Mouse (Mus musculus): ENCODE measurements around the gene Ddx55.

Gene Ddx55

DNA sequence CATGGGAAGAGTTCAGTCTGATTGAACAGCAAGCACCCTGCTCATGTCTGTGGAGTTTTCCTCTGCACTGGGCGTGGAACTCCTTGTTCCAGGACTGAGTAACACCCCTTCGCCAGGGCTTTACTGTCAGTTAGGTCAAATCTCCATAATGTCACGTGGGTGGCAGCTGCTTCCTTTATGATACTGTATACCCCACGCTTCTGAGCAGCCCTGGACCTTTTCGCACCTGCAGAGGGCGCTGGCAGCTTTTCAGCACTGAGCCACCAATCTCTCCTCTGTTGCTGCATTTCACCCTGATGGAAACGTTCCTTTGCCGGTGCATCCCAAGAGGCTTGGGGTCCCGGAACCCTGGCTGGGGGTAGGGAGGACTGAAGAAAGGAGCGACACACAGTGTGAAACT lies 58.3 kb downstream of the Ddx55 start:
- in situ Hi-C loops (cut with MboI), result no loop called here

GRCm38 (mm10) chr5:124614709-124615108 lies 62.0 kb downstream of the Ddx55 start:
- in situ Hi-C loops (cut with MboI), result no loop called here

GRCm38 (mm10) chr5:124618711-124619110 lies 66.0 kb downstream of the Ddx55 start:
- in situ Hi-C loops (cut with MboI), result no loop called here

All from mature B cell (primary cell).